Mouse (Mus musculus) stomach, embryonic 16.5 days (tissue): ENCODE measurements around the gene Noxred1. TPM values are rescaled to one million over a fixed set of nuclear protein-coding genes. Genes with fewer than 3 reads are reported as not detected.

Experiments
- ATAC-seq: fragments of 200-750 bp; cut with Nextera tagmentation; 2 replicates; pipeline ENCODE4 v1.8.0; 2017; ENCODE audit warnings: moderate number of reproducible peaks, moderate TSS enrichment; ENCODE audit not compliant: insufficient read depth, low FRiP score
- H3K27ac ChIP-seq: fragments of 300-500 bp; sonication (generic); 2 replicates; pipeline ENCODE4 v1.5.1; 2014; ENCODE audit warnings: low read length
- H3K27me3 ChIP-seq: fragments of 300-500 bp; sonication (generic); 2 replicates; pipeline ENCODE4 v1.6.1; 2014; ENCODE audit warnings: low read length, control low read depth, mixed read lengths; ENCODE audit not compliant: control insufficient read depth, insufficient read depth
- H3K36me3 ChIP-seq: fragments of 300-500 bp; sonication (generic); 2 replicates; pipeline ENCODE4 v1.6.1; 2014; ENCODE audit warnings: low read length; ENCODE audit not compliant: control insufficient read depth, insufficient read depth
- H3K4me1 ChIP-seq: fragments of 300-500 bp; sonication (generic); 2 replicates; pipeline ENCODE4 v1.6.1; 2014; ENCODE audit warnings: low read length, control low read depth, mixed read lengths; ENCODE audit not compliant: control insufficient read depth, insufficient read depth
- H3K4me2 ChIP-seq: fragments of 300-500 bp; sonication (generic); 2 replicates; pipeline ENCODE4 v1.6.1; 2014; ENCODE audit warnings: low read depth, low read length, mixed read lengths
- H3K4me3 ChIP-seq: fragments of 300-500 bp; sonication (generic); replicated peaks from 2 replicates; pipeline ENCODE4 v1.5.1; 2014; ENCODE audit warnings: mild to moderate bottlenecking, low read length
- H3K9ac ChIP-seq: fragments of 300-500 bp; sonication (generic); 2 replicates; pipeline ENCODE4 v1.6.1; 2014; ENCODE audit warnings: low read length
- H3K9me3 ChIP-seq: fragments of 300-500 bp; sonication (generic); replicated peaks from 2 replicates; pipeline ENCODE4 v1.6.1; 2016; ENCODE audit warnings: low read length, control low read depth; ENCODE audit not compliant: control insufficient read depth
- WGBS: fragments of 180-500 bp; shearing (Covaris S2); extraction: QIAGEN DNeasy Blood & Tissue Kit; methylation state at CpG from one replicate; pipeline ENCODE4 v1.1.7; 2014; 5-methylcytosine and 5-hydroxymethylcytosine counted together
- microRNA-seq: library from miRNA; unstranded; fragments of <30 nt; microRNA quantifications from one replicate; pipeline ENCODE4, GENCODE M21; 2016
- polyA plus RNA-seq: library from polyadenylated mRNA; unstranded; fragments of >200 nt; fragmentation: Nextera tagmentation; extraction: Ambion mirVana; gene quantifications from 2 replicates; pipeline ENCODE4 v1.2.1, GENCODE M21; 2015

Gene Noxred1
- polyA plus RNA-seq, 1 experiment from 2014 or later, result 0.43 TPM

DNA sequence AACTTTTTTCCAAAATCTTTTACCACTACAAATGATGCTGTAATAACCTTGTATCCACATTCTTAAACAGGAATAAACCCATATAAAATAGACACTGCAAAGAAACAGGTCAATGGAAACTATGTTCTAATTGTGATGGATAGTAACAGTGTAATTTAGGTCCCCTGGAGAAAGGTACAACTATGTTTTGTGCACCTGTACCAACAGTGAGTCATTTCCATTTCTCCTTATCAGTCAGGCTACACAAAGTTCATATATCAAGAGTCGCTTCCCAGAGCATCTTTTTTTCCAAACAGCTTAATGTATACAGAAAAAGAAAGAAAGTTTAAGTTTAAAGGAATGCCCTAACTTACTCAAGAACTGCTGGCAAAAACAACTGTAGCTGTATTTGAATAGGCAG is 43.5 kb downstream of the Noxred1 start:
- Histone ChIP-seq H3K4me2 (no peak overlapping the region), H3K36me3 (no peaks in the 10 kb centered on the region), H3K9me3 (no peaks in the 10 kb centered on the region), H3K4me3 (no peak overlapping the region), H3K9ac (no peak overlapping the region), H3K27ac (no peak overlapping the region), H3K4me1 (peaks cover 6% of the 10 kb centered on the region; the same call in 1 of the 2 replicates), H3K27me3 (no peaks in the 10 kb centered on the region)
- no peak for ATAC-seq
- 32% methylated on average over 1 of the region's 1 CpGs for WGBS

DNA sequence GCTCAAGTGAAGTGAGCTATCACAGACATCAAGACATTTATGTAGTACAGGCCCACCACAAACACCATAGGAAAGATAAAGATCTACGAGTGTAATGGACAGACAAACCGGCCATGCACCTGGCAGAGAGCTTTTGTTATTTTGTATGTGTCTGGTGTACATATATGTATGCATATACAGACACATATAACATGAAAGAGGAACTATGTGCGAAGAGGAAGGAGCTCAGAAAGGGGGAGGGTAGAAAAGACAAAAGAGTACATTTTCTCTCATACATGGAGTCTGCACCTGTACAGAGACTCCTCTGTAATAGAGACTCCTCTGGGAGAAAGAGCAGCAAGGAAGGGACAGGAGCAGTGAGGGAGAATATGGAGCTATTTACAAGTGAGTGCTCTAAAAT is 45.5 kb downstream of the Noxred1 start:
- H3K9ac ChIP-seq, result no peak overlapping the region
- no peaks in the 10 kb centered on the region for H3K4me1 ChIP-seq
- no peaks in the 10 kb centered on the region for H3K36me3 ChIP-seq
- H3K27ac ChIP-seq, result no peak overlapping the region
- no peak overlapping the region for H3K4me3 ChIP-seq
- H3K4me2 ChIP-seq, result no peak overlapping the region
- no peaks in the 10 kb centered on the region for H3K27me3 ChIP-seq
- 86% methylated on average over 3 of the region's 3 CpGs for WGBS
- ATAC-seq, result no peak
- H3K9me3 ChIP-seq, result no peaks in the 10 kb centered on the region

DNA sequence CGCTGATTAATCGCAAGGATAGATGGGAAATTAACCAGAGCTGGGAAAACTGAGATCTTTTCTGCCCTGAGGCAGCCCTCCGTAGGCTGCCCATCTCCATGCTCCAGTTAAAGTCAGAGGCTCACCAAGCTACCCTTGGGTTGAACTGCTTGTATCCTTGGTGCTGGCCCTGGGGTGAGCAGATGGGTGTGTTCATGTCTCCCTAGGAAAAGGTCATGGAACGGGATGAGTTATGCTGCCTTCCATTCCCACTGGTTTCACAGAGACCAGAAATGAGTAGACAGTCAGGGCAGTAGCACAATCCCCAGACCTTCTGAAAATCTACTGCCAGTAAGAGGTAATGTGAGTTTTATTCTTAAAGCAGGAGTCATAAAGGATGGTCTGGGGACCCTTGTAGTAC is 60.9 kb downstream of the Noxred1 start:
- ATAC-seq, result no peak
- no peaks in the 10 kb centered on the region for H3K4me1 ChIP-seq
- H3K9me3 ChIP-seq, result no peaks in the 10 kb centered on the region
- H3K9ac ChIP-seq, result no peak overlapping the region
- H3K27ac ChIP-seq, result no peak overlapping the region
- WGBS, result 91% methylated on average over 4 of the region's 4 CpGs
- H3K4me3 ChIP-seq, result no peak overlapping the region
- H3K36me3 ChIP-seq, result no peaks in the 10 kb centered on the region
- H3K27me3 ChIP-seq, result no peaks in the 10 kb centered on the region
- H3K4me2 ChIP-seq, result no peak overlapping the region

DNA sequence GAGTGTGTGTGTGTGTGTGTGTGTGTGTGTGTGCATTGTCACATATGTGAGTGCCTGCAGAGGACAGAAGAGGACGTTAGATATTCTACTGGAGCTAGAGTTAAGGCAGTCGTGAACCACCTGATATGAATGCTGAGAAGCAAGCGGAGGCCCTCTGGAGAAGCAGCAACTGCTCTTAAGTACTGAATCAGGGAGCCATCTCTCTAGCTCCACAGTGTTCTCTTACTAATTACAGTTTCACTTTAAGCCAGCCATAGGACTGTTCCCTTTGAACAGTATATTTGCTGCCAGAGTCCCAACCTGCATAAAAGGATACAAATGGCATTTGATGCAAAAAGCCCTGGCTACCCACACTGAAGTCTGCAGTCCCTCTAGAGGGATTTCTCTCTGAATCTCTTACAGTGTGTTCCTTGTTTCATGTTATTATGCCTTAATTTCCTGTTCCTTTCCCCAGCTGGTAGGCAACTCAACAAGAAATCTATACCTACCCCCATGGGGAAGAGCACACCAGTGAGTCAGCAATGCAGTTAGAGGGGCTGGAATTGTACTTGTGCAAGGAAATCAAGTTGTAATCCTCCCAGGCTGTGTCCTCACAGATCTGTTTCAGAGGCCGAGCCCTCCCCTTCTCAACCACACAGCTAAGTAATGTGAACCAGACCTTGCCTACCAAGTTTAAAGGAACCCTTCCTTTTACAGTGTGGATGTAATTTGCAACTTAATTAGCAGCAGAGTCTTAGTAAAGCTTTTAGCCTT is 63.2 kb downstream of the Noxred1 start:
- Histone ChIP-seq H3K4me2 (no peak overlapping the region), H3K9ac (no peak overlapping the region), H3K36me3 (no peaks in the 10 kb centered on the region), H3K4me3 (no peak overlapping the region), H3K27ac (no peak overlapping the region), H3K4me1 (no peaks in the 10 kb centered on the region), H3K27me3 (no peaks in the 10 kb centered on the region), H3K9me3 (no peaks in the 10 kb centered on the region)
- no peak for ATAC-seq
- WGBS, result 72% methylated on average over 4 of the region's 4 CpGs

Small RNAs within 50 kb of the gene (microRNA-seq; reads per million reads assigned to microRNA genes)
- gene Gm47293, result not detected

Other genes with a start within 250 kb of the Noxred1 start
- 0.43 and 0.91 TPM in 2 replicates for gene Zdhhc22, start 248.3 kb downstream of the Noxred1 start, polyA plus RNA-seq
- 1.2 and 2.1 TPM in 2 replicates for gene Tmem63c, start 217.4 kb downstream of the Noxred1 start, polyA plus RNA-seq
- 3.0 and 4.0 TPM in 2 replicates for gene Ngb, start 136.2 kb downstream of the Noxred1 start, polyA plus RNA-seq
- 40.4 and 40.6 TPM in 2 replicates for gene Gstz1, start 91.6 kb downstream of the Noxred1 start, polyA plus RNA-seq
- 13.7 and 15.9 TPM in 2 replicates for gene Pomt2, start 90.8 kb downstream of the Noxred1 start, polyA plus RNA-seq
- 1.5 and 2.3 TPM in 2 replicates for gene Samd15, start 39.0 kb downstream of the Noxred1 start, polyA plus RNA-seq
- 2.3 and 2.8 TPM in 2 replicates for gene Tmed8, start 38.3 kb downstream of the Noxred1 start, polyA plus RNA-seq
- 36.3 and 37.8 TPM in 2 replicates for gene Vipas39, start 27.5 kb upstream of the Noxred1 start, polyA plus RNA-seq
- gene Ahsa1, start 27.7 kb upstream of the Noxred1 start, polyA plus RNA-seq, result 190 and 202 TPM in 2 replicates
- gene Ism2, start 61.0 kb upstream of the Noxred1 start, polyA plus RNA-seq, result 0.42 and 0.53 TPM in 2 replicates
- 98.7 and 101 TPM in 2 replicates for gene Sptlc2, start 149.6 kb upstream of the Noxred1 start, polyA plus RNA-seq
- gene Slirp, start 205.2 kb upstream of the Noxred1 start, polyA plus RNA-seq, result 259 and 291 TPM in 2 replicates
- gene Alkbh1, start 205.3 kb upstream of the Noxred1 start, polyA plus RNA-seq, result 50.3 and 51.6 TPM in 2 replicates
- gene Snw1, start 233.5 kb upstream of the Noxred1 start, polyA plus RNA-seq, result 105 and 110 TPM in 2 replicates